Mouse (Mus musculus): ENCODE measurements around the gene Tmem39a.
A peak's percentile ranks its signal among the peaks of the same experiment; 100 is the strongest.

Tmem39a gene

GRCm38 (mm10) chr16:38632147-38632546 lies 73.6 kb downstream of the Tmem39a start:
- DNase-seq (ENCODE audit: low read depth, low spot score), result peak; percentile 27

- no peak for DNase-seq (ENCODE audit: low read depth, low spot score)
These were observed 77.4 kb downstream of the Tmem39a start for GRCm38 (mm10) chr16:38635833-38636390.

GRCm38 (mm10) chr16:38636682-38637081 lies 78.2 kb downstream of the Tmem39a start:
- DNase-seq (ENCODE audit: low read depth, low spot score), result no peak

GRCm38 (mm10) chr16:38637085-38637484 lies 78.6 kb downstream of the Tmem39a start:
- no peak for DNase-seq (ENCODE audit: low read depth, low spot score)

Measured in retina, postnatal 7 days (tissue).